Mouse (Mus musculus) ovary, adult 2 months (tissue): Measurements from ENCODE around the gene Hsd3b6. TPM values are rescaled to one million over a fixed set of nuclear protein-coding genes. Genes with fewer than 3 reads are reported as not detected.

Source experiments
- polyA plus RNA-seq: library from polyadenylated mRNA; depleted of rRNA; stranded (reverse); fragments of >200 nt; gene quantifications from 2 replicates; pipeline ENCODE4 v1.2.3, GENCODE M21; 2012; rRNA removed

Hsd3b6 gene
- 0.64 and 0.90 TPM in 2 replicates for polyA plus RNA-seq

DNA sequence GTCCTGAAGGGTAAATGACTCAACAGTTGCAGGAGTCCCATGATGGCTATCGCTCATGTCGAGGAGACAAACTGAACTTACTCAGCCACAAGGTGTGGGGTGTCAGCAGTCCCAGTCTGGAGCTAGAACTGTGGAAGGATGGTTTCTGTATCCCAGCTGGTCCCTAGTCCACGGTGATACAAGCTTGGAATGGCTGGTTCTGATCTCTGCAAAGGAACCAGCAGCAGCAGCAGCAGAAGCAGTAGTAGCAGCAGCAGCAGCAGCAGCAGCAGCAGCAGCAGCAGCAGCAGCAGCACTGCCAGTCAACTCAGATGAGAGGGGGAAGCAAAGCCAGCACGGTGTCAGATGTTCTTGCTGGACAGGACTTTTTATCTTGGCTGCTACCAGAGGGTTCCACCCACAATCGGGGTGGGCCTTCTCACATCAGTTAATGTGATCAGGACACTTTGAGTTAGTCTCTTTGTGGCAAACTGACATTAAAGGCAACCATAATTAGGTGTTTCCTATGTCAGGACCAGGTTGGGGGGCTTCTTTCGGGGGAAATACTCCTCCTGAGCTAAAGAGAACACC, at the start of gene Hsd3b6:
TSS of gene Hsd3b6 (minus strand) at position 343 of the 570 bp plus-strand sequence.

GRCm38 (mm10) chr3:98859576-98859975, 45.3 kb upstream of the Hsd3b6 start, which contains the start of gene Hsd3b1:
Gene Hsd3b1, minus strand, starts transcription at chr3:98859794.

Other genes with a start within 250 kb of the Hsd3b6 start
- not detected in 2 replicates for gene Gm10681, start 225.6 kb downstream of the Hsd3b6 start, polyA plus RNA-seq
- gene Hsd3b5, start 184.2 kb downstream of the Hsd3b6 start, polyA plus RNA-seq: not detected in 2 replicates
- gene Hsd3b2, start 89.9 kb downstream of the Hsd3b6 start, polyA plus RNA-seq: not detected in 2 replicates
- 0.22 TPM in 1 of 2 replicates, not detected in the other for gene Hsd3b3, start 51.3 kb downstream of the Hsd3b6 start, polyA plus RNA-seq
- 1,288 and 1,870 TPM in 2 replicates for gene Hsd3b1, start 45.4 kb upstream of the Hsd3b6 start, polyA plus RNA-seq
- 7.6 and 12.0 TPM in 2 replicates for gene Hao2, start 78.8 kb upstream of the Hsd3b6 start, polyA plus RNA-seq